Mouse (Mus musculus): ENCODE data around the gene Susd3.

DNA sequence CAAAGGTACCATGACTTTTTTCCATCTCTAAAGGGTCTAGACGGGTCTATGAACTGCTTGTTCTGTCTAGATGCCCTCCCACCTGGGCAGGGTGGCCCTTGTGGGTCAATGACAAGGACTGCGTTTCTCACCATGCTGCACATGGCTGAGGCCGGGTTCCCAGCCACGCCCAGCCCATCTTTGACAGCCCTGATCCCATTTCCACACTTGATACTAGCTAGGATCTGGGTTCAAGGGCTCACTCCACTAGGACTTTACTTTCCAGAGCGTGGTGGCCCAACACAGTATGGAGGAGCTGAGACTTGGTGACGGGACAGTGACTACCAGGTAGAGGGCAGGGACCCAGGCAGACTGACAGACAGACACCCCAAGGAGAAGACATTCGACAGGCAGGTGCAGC, 46.0 kb downstream of the Susd3 start:
- TF ChIP-seq CTCF (IDR thresholded peaks at IDR 0.05; ENCODE audit: control insufficient read depth, insufficient read depth, low read length) (no peak), POLR2A (IDR thresholded peaks at IDR 0.05; ENCODE audit: borderline replicate concordance, control insufficient read depth, low read depth, low read length) (no peak)
